Mouse (Mus musculus): ENCODE data around the gene Camta1. TPM values are rescaled to one million over a fixed set of nuclear protein-coding genes. Genes with fewer than 3 reads are reported as not detected.
A peak's percentile ranks its signal among the peaks of the same experiment; 100 is the strongest.

Camta1 gene
- polyA plus RNA-seq, 1 experiment from 2014 or later, result 140 TPM

- Histone ChIP-seq H3K4me1 (replicated peaks; ENCODE audit: control insufficient read depth, insufficient read depth, low read length) (no peaks in the 10 kb centered on the region), H3K4me3 (ENCODE audit: low read depth, low read length) (no peak overlapping the region), H3K27me3 (ENCODE audit: control insufficient read depth, insufficient read depth, low read length) (no peaks in the 10 kb centered on the region), H3K36me3 (ENCODE audit: control insufficient read depth, insufficient read depth, low read length) (no peaks in the 10 kb centered on the region), H3K27ac (ENCODE audit: low read depth, low read length) (no peak overlapping the region), H3K9me3 (ENCODE audit: control insufficient read depth, low read length) (no peaks in the 10 kb centered on the region), H3K4me2 (ENCODE audit: low read depth, low read length, severe bottlenecking) (no peak overlapping the region), H3K9ac (ENCODE audit: low read length) (no peak overlapping the region)
- no peak for ATAC-seq (replicated peaks; ENCODE audit: low FRiP score)
- 76% methylated on average over 4 of the region's 4 CpGs for WGBS
- no peak for DNase-seq (ENCODE audit: low spot score)
These were observed 351.3 kb downstream of the Camta1 start for GRCm38 (mm10) chr4:151510417-151510816.

- 91% methylated on average over 6 of the region's 6 CpGs for WGBS
- H3K27ac ChIP-seq (ENCODE audit: low read depth, low read length), result no peak overlapping the region
- H3K9ac ChIP-seq (ENCODE audit: low read length), result no peak overlapping the region
- H3K27me3 ChIP-seq (ENCODE audit: control insufficient read depth, insufficient read depth, low read length), result no peaks in the 10 kb centered on the region
- H3K9me3 ChIP-seq (ENCODE audit: control insufficient read depth, low read length), result no peaks in the 10 kb centered on the region
- no peak overlapping the region for H3K4me3 ChIP-seq (ENCODE audit: low read depth, low read length)
- DNase-seq (ENCODE audit: low spot score) (no peak), ATAC-seq (replicated peaks; ENCODE audit: low FRiP score) (no peak)
- H3K36me3 ChIP-seq (ENCODE audit: control insufficient read depth, insufficient read depth, low read length), result no peaks in the 10 kb centered on the region
- H3K4me2 ChIP-seq (ENCODE audit: low read depth, low read length, severe bottlenecking), result no peak overlapping the region
- no peaks in the 10 kb centered on the region for H3K4me1 ChIP-seq (replicated peaks; ENCODE audit: control insufficient read depth, insufficient read depth, low read length)
These were observed 355.0 kb downstream of the Camta1 start for GRCm38 (mm10) chr4:151506701-151507100.

- no peak overlapping the region for H3K4me3 ChIP-seq (ENCODE audit: low read depth, low read length)
- ATAC-seq (replicated peaks; ENCODE audit: low FRiP score) (no peak), DNase-seq (ENCODE audit: low spot score) (no peak)
- H3K27ac ChIP-seq (ENCODE audit: low read depth, low read length), result no peak overlapping the region
- no peaks in the 10 kb centered on the region for H3K36me3 ChIP-seq (ENCODE audit: control insufficient read depth, insufficient read depth, low read length)
- no peaks in the 10 kb centered on the region for H3K9me3 ChIP-seq (ENCODE audit: control insufficient read depth, low read length)
- no peaks in the 10 kb centered on the region for H3K27me3 ChIP-seq (ENCODE audit: control insufficient read depth, insufficient read depth, low read length)
- no peaks in the 10 kb centered on the region for H3K4me1 ChIP-seq (replicated peaks; ENCODE audit: control insufficient read depth, insufficient read depth, low read length)
- no peak overlapping the region for H3K9ac ChIP-seq (ENCODE audit: low read length)
- no peak overlapping the region for H3K4me2 ChIP-seq (ENCODE audit: low read depth, low read length, severe bottlenecking)
- WGBS, result 84% methylated on average over 5 of the region's 5 CpGs
These were observed 363.0 kb downstream of the Camta1 start for GRCm38 (mm10) chr4:151498481-151499276.

- Histone ChIP-seq H3K4me3 (ENCODE audit: low read depth, low read length) (no peak overlapping the region), H3K9ac (ENCODE audit: low read length) (no peak overlapping the region), H3K4me1 (replicated peaks; ENCODE audit: control insufficient read depth, insufficient read depth, low read length) (no peaks in the 10 kb centered on the region), H3K4me2 (ENCODE audit: low read depth, low read length, severe bottlenecking) (no peak overlapping the region), H3K9me3 (ENCODE audit: control insufficient read depth, low read length) (no peaks in the 10 kb centered on the region), H3K27me3 (ENCODE audit: control insufficient read depth, insufficient read depth, low read length) (no peaks in the 10 kb centered on the region), H3K27ac (ENCODE audit: low read depth, low read length) (no peak overlapping the region), H3K36me3 (ENCODE audit: control insufficient read depth, insufficient read depth, low read length) (no peaks in the 10 kb centered on the region)
- DNase-seq (ENCODE audit: low spot score) (no peak), ATAC-seq (replicated peaks; ENCODE audit: low FRiP score) (no peak)
- 96% methylated on average over 5 of the region's 5 CpGs for WGBS
These were observed 365.1 kb downstream of the Camta1 start for GRCm38 (mm10) chr4:151496581-151496980.

GRCm38 (mm10) chr4:151495276-151495882 lies 366.3 kb downstream of the Camta1 start:
- H3K27ac ChIP-seq (ENCODE audit: low read depth, low read length), result no peak overlapping the region
- H3K4me1 ChIP-seq (replicated peaks; ENCODE audit: control insufficient read depth, insufficient read depth, low read length), result no peaks in the 10 kb centered on the region
- H3K9me3 ChIP-seq (ENCODE audit: control insufficient read depth, low read length), result no peaks in the 10 kb centered on the region
- H3K36me3 ChIP-seq (ENCODE audit: control insufficient read depth, insufficient read depth, low read length), result no peaks in the 10 kb centered on the region
- no peaks in the 10 kb centered on the region for H3K27me3 ChIP-seq (ENCODE audit: control insufficient read depth, insufficient read depth, low read length)
- H3K4me3 ChIP-seq (ENCODE audit: low read depth, low read length), result no peak overlapping the region
- ATAC-seq (replicated peaks; ENCODE audit: low FRiP score), result no peak
- no peak for DNase-seq (ENCODE audit: low spot score)
- no peak overlapping the region for H3K4me2 ChIP-seq (ENCODE audit: low read depth, low read length, severe bottlenecking)
- no peak overlapping the region for H3K9ac ChIP-seq (ENCODE audit: low read length)
- WGBS, result 93% methylated on average over 11 of the region's 11 CpGs

GRCm38 (mm10) chr4:151492786-151493185 lies 368.9 kb downstream of the Camta1 start:
- H3K9me3 ChIP-seq (ENCODE audit: control insufficient read depth, low read length), result no peaks in the 10 kb centered on the region
- WGBS, result 90% methylated on average over 10 of the region's 10 CpGs
- no peaks in the 10 kb centered on the region for H3K4me1 ChIP-seq (replicated peaks; ENCODE audit: control insufficient read depth, insufficient read depth, low read length)
- ATAC-seq (replicated peaks; ENCODE audit: low FRiP score) (no peak), DNase-seq (ENCODE audit: low spot score) (no peak)
- no peak overlapping the region for H3K27ac ChIP-seq (ENCODE audit: low read depth, low read length)
- H3K9ac ChIP-seq (ENCODE audit: low read length), result no peak overlapping the region
- no peaks in the 10 kb centered on the region for H3K36me3 ChIP-seq (ENCODE audit: control insufficient read depth, insufficient read depth, low read length)
- no peak overlapping the region for H3K4me3 ChIP-seq (ENCODE audit: low read depth, low read length)
- no peaks in the 10 kb centered on the region for H3K27me3 ChIP-seq (ENCODE audit: control insufficient read depth, insufficient read depth, low read length)
- H3K4me2 ChIP-seq (ENCODE audit: low read depth, low read length, severe bottlenecking), result no peak overlapping the region

- no peak overlapping the region for H3K4me2 ChIP-seq (ENCODE audit: low read depth, low read length, severe bottlenecking)
- H3K9ac ChIP-seq (ENCODE audit: low read length), result no peak overlapping the region
- no peaks in the 10 kb centered on the region for H3K36me3 ChIP-seq (ENCODE audit: control insufficient read depth, insufficient read depth, low read length)
- DNase-seq (ENCODE audit: low spot score), result peak; percentile 60
- no peak overlapping the region for H3K4me3 ChIP-seq (ENCODE audit: low read depth, low read length)
- ATAC-seq (replicated peaks; ENCODE audit: low FRiP score), result peak; percentile 69
- no peaks in the 10 kb centered on the region for H3K9me3 ChIP-seq (ENCODE audit: control insufficient read depth, low read length)
- H3K4me1 ChIP-seq (replicated peaks; ENCODE audit: control insufficient read depth, insufficient read depth, low read length), result peaks cover 4% of the 10 kb centered on the region; the same call in 1 of the 2 replicates
- 40% methylated on average over 8 of the region's 8 CpGs for WGBS
- H3K27me3 ChIP-seq (ENCODE audit: control insufficient read depth, insufficient read depth, low read length), result no peaks in the 10 kb centered on the region
- no peak overlapping the region for H3K27ac ChIP-seq (ENCODE audit: low read depth, low read length)
These were observed 377.7 kb downstream of the Camta1 start for GRCm38 (mm10) chr4:151483977-151484313.

- ATAC-seq (replicated peaks; ENCODE audit: low FRiP score), result peak; percentile 84
- 7% methylated on average over 21 of the region's 21 CpGs for WGBS
- no peak overlapping the region for H3K9ac ChIP-seq (ENCODE audit: low read length)
These were observed 378.2 kb downstream of the Camta1 start for GRCm38 (mm10) chr4:151483299-151483976.

More at GRCm38 (mm10) chr4:151483299-151483976, 378.2 kb downstream of the Camta1 start:
- DNase-seq (ENCODE audit: low spot score), result peak; percentile 92
- Histone ChIP-seq H3K4me1 (replicated peaks; ENCODE audit: control insufficient read depth, insufficient read depth, low read length) (peaks cover 4% of the 10 kb centered on the region; the same call in 1 of the 2 replicates), H3K36me3 (ENCODE audit: control insufficient read depth, insufficient read depth, low read length) (no peaks in the 10 kb centered on the region), H3K27me3 (ENCODE audit: control insufficient read depth, insufficient read depth, low read length) (no peaks in the 10 kb centered on the region), H3K4me2 (ENCODE audit: low read depth, low read length, severe bottlenecking) (no peak overlapping the region), H3K9me3 (ENCODE audit: control insufficient read depth, low read length) (no peaks in the 10 kb centered on the region), H3K27ac (ENCODE audit: low read depth, low read length) (no peak overlapping the region), H3K4me3 (ENCODE audit: low read depth, low read length) (no peak overlapping the region)

Measured in forebrain, embryonic 11.5 days (tissue).